Mouse (Mus musculus): Measurements from ENCODE around the gene Pramef8. TPM values are rescaled to one million over a fixed set of nuclear protein-coding genes. Genes with fewer than 3 reads are reported as not detected.
"Not testable (repeated sequence)": the region's sequence is repeated elsewhere in the genome, so short reads cannot be mapped to it uniquely, and the experiment has no call there.

Pramef8 gene
- polyA plus RNA-seq, 1 experiment from 2014 or later = 5.3 TPM

- no peak overlapping the region for H3K4me3 ChIP-seq
- H3K27ac ChIP-seq = no peak overlapping the region
- 0 out of 2 replicates have a peak, but pooled peaks cover 3% of the 10 kb centered on the region for H3K27me3 ChIP-seq (replicated peaks)
- H3K36me3 ChIP-seq = peaks cover 44% of the 10 kb centered on the region
- 82% methylated on average over 3 of the region's 3 CpGs for WGBS (ENCODE audit: insufficient replicate concordance)
- no peak for ATAC-seq
- H3K9ac ChIP-seq = no peak overlapping the region
- H3K9me3 ChIP-seq (replicated peaks) = no peaks in the 10 kb centered on the region
- no peak overlapping the region for H3K4me2 ChIP-seq
- H3K4me1 ChIP-seq = peaks cover 10% of the 10 kb centered on the region
Measured at GRCm38 (mm10) chr4:143414121-143414520, 1.9 kb downstream of the Pramef8 start.

- not testable (repeated sequence) for ATAC-seq; H3K4me3 ChIP-seq; H3K9me3 ChIP-seq (replicated peaks); H3K27me3 ChIP-seq (replicated peaks); H3K36me3 ChIP-seq; H3K4me1 ChIP-seq; H3K4me2 ChIP-seq; H3K9ac ChIP-seq; H3K27ac ChIP-seq
- 63% methylated on average over 5 of the region's 5 CpGs for WGBS (ENCODE audit: insufficient replicate concordance)
Measured at GRCm38 (mm10) chr4:143426770-143427169, 14.5 kb downstream of the Pramef8 start.

- Histone ChIP-seq H3K9me3 (replicated peaks) (no peaks in the 10 kb centered on the region), H3K27me3 (replicated peaks) (no peaks in the 10 kb centered on the region), H3K4me2 (no peak within 1 kb of the TSS), H3K9ac (no peak within 1 kb of the TSS), H3K36me3 (no peaks in the 10 kb centered on the region), H3K27ac (no peak within 1 kb of the TSS), H3K4me1 (no peaks in the 10 kb centered on the region), H3K4me3 (no peak within 1 kb of the TSS)
- no peak for ATAC-seq
- WGBS (ENCODE audit: insufficient replicate concordance) = 67% methylated on average over 3 of the region's 3 CpGs
Measured at GRCm38 (mm10) chr4:143450224-143450623, 38.0 kb downstream of the Pramef8 start, which contains the start of gene Oog4. Oog4 (minus strand) TSS chr4:143450324.

Other genes starting within 250 kb of the Pramef8 start
- gene Prdm2, start 199.4 kb upstream of the Pramef8 start, polyA plus RNA-seq (2016; fragmentation: Nextera tagmentation; extraction: Ambion mirVana) = 5.2 and 6.2 TPM in 2 replicates
- gene Pdpn, start 112.9 kb upstream of the Pramef8 start, polyA plus RNA-seq (2016; fragmentation: Nextera tagmentation; extraction: Ambion mirVana) = 1.7 and 2.5 TPM in 2 replicates
- not detected in 2 replicates for gene Lrrc38, start 62.7 kb upstream of the Pramef8 start, polyA plus RNA-seq (2016; fragmentation: Nextera tagmentation; extraction: Ambion mirVana)
- not detected in 2 replicates for gene Pramel1, start 18.0 kb upstream of the Pramef8 start, polyA plus RNA-seq (2016; fragmentation: Nextera tagmentation; extraction: Ambion mirVana)
- gene Oog4, start 37.9 kb downstream of the Pramef8 start, polyA plus RNA-seq (2016; fragmentation: Nextera tagmentation; extraction: Ambion mirVana) = not detected in 2 replicates
- gene Gm13043, start 98.9 kb downstream of the Pramef8 start, polyA plus RNA-seq (2016; fragmentation: Nextera tagmentation; extraction: Ambion mirVana) = not detected in 2 replicates
- not detected in 2 replicates for gene Gm13040, start 123.5 kb downstream of the Pramef8 start, polyA plus RNA-seq (2016; fragmentation: Nextera tagmentation; extraction: Ambion mirVana)
- gene BC080695, start 139.3 kb downstream of the Pramef8 start, polyA plus RNA-seq (2016; fragmentation: Nextera tagmentation; extraction: Ambion mirVana) = not detected in 2 replicates
- gene Gm13057, start 139.3 kb downstream of the Pramef8 start, polyA plus RNA-seq (2016; fragmentation: Nextera tagmentation; extraction: Ambion mirVana) = not detected in 2 replicates
- not detected in 2 replicates for gene Gm13083, start 202.6 kb downstream of the Pramef8 start, polyA plus RNA-seq (2016; fragmentation: Nextera tagmentation; extraction: Ambion mirVana)
- gene Gm13088, start 244.8 kb downstream of the Pramef8 start, polyA plus RNA-seq (2016; fragmentation: Nextera tagmentation; extraction: Ambion mirVana) = not detected in 2 replicates